Mouse (Mus musculus): ENCODE measurements around the gene Lrp8.

Gene Lrp8

DNA sequence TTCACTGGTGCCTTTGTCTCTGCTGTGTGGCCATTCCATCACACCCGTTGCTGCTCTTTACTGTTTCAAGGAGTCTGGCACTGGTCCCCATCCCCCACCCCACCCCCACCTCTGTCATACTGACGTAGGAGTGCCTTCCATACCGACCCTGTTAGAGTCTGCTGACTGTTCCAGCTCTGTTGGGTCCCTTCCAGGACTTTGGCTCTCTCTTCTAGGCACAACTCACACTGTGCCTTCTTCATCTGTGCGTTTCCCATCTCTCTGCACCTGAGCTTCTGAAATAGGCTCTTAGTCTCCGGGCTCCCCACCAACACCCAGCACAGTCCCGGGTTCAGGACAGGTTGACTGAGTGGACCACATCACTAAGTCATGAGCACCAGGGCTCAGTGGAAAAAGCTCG lies 44.7 kb downstream of the Lrp8 start:
- no peak for DNase-seq (ENCODE audit: low spot score)

- no peak for DNase-seq (ENCODE audit: low spot score)
These were observed 46.5 kb downstream of the Lrp8 start for GRCm38 (mm10) chr4:107848546-107848945.

- DNase-seq (ENCODE audit: low spot score): no peak
These were observed 47.6 kb downstream of the Lrp8 start for GRCm38 (mm10) chr4:107849621-107850020.

DNA sequence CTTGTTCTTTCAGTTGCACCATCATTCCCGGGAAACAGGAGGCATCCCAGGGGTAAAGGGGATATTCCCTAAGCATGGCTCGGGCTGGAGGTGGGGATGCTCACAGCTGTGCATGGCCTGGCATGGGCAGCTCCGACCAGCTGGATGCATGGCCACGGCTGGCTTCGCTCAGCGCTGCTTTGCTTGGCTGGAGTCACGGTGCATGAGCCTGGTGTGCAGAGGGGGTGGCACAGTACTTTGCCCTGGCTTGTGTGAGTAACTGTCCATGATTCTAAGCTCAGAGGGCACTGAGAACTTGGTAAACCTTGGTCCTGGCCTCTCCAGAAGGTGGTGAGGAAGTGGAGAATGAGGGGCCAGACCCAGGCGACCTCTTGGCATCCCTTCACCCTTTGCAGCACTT lies 48.0 kb downstream of the Lrp8 start:
- DNase-seq (ENCODE audit: low spot score): no peak

GRCm38 (mm10) chr4:107853333-107853732 lies 51.3 kb downstream of the Lrp8 start:
- no peak for DNase-seq (ENCODE audit: low spot score)

DNA sequence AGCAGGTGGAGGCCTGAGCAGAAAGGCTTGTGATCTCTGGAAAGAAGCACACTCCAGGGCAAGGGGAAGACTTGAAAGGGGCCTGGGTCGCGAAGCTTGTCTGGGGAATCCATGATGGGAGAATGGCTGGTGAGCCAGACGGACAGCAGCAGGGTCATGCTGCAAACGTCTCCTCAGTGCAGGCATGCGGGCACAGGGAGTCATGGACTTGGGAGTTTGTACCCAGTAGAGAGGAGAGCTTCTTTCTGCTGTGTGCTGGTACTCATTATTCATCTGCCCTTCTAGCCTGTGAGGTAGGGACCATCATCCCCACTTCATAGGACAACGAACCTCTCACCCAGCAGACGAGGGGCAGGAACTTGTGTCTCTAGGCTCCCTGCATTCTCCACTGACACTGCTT lies 51.8 kb downstream of the Lrp8 start:
- no peak for DNase-seq (ENCODE audit: low spot score)

DNA sequence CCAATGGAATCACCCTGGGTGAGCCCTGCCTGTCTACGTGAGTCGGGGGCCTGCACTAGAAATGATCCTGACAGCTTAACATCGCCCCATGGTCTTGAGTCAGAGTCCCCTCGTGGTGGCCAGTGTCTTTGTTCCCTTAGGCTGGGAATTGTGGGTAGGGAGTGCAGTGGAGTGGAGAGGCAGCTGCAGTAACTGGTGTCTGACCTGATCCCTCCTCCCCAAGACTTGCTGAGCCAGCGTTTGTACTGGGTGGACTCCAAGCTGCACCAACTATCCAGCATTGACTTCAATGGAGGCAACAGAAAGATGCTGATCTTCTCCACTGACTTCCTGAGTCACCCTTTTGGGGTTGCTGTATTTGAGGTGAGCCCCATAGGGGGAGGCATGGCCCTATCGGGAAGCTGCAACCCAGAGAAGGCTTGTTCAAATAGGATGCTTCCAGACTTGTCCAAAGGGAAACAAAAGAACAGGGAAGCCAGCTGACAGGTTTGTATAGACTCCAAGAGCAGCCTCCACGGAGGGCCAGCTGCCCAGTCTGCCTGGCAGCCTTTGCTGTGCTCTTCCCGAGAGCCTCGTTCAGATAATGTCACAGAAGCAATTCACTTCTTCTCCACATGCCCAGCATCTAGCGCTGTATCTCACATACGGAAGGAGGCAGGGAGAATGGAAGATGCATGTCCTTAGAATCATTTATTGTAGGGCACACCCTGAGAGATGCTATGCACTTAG lies 55.1 kb downstream of the Lrp8 start:
- no peak for DNase-seq (ENCODE audit: low spot score)

- no peak for DNase-seq (ENCODE audit: low spot score)
These were observed 56.9 kb downstream of the Lrp8 start for GRCm38 (mm10) chr4:107858995-107859394.

GRCm38 (mm10) chr4:107864866-107865265 lies 62.8 kb downstream of the Lrp8 start:
- DNase-seq (ENCODE audit: low spot score): no peak

- DNase-seq (ENCODE audit: low spot score): peak; percentile 94
These were observed 77.4 kb downstream of the Lrp8 start, which contains the start of gene Magoh for GRCm38 (mm10) chr4:107879254-107880050. Gene Magoh, plus strand, starts transcription at chr4:107879755.

DNA sequence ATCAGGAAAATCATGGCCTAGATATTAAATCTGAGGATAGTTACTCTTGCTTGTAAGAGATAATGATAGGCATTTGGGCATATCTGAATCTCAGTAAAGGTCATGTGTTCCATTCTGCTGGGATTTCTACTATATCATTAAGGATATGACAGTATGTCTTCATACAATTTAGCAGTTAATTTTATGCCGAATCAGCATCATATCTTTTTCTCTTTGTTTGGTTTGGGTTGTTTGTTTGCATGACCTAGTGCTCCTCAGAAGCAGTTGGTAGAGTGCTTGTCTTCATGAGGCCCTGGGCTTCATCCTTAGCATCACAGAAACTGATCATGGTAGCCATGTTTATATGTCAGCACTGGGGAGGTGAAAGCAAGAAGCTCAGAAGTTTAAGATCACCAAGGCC lies 79.6 kb downstream of the Lrp8 start:
- DNase-seq (ENCODE audit: low spot score): no peak

DNA sequence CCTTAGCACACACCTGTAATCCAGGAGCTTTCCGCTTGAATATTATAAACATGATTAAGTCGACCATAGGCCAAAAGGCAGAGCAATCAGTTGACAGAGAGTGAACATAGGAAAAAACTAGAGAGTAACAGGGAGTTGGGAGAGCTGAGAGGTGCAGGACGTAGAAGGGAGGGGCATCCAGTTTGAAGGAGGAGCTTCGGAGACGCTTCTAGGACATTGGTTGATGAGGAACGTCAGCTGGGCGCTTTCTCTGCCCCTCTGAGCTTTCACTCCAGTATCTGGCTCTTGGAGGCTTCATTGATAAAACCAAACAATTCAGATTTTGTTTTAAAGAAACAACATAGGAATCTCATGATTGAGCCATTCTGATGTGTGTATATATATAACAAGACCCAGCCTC lies 84.3 kb downstream of the Lrp8 start:
- DNase-seq (ENCODE audit: low spot score): no peak

DNA sequence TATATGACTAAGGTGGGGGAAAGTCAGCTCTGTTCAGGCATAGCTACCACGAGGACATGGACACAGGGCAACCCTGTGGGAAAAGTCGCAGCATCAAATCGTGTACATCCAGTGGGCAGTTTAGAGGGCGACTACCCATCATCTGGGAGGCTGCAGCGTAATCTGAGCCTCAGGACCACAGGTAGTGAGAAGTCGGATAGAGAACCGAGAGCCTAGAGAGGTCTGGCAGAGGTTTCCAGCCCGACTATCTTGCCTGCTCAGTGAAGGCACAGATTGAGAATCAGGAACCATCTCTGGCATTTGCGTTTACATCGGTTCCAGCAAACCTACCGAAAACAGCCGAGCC lies 87.3 kb downstream of the Lrp8 start:
- no peak for DNase-seq (ENCODE audit: low spot score)

DNA sequence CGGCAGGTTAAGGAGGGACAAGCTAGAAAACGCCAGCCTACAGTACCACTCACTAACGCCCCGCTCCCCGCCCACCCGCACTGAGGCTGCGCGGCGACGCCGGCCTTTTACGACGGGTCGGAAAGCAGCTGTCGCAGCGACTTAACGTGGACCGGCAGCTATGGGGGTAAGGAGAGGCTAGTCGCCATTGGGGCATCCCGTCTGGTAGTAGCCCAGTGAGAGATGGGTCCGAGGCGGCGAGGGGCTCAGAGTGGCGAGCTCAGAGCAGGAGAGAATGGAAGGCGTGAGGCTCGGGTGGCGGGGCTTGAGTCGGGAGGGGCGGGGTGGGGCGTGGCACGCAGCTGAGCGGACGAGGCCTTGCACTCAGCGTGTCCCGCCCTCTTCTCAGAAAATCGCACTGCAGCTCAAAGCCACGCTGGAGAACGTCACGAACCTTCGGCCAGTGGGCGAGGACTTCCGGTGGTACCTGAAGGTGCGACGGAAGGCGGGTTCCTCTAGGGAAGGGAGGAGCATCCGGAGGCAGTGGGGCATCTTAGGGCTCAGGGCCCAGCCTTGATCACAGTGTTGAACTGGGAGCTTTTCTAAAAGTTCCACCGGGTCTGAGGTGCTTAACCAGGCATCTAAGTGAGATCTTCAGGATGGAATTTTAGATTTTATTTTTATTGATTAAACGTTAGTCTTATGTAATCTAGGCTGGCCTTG lies 87.8 kb downstream of the Lrp8 start, which contains the start of gene 0610037L13Rik:
Gene 0610037L13Rik (plus strand): TSS at position 83 of the 702 bp plus-strand sequence.
- peak; percentile 88 for DNase-seq (ENCODE audit: low spot score)

- no peak for DNase-seq (ENCODE audit: low spot score)
These were observed 90.6 kb downstream of the Lrp8 start for GRCm38 (mm10) chr4:107892663-107893062.

- DNase-seq (ENCODE audit: low spot score): no peak
These were observed 97.3 kb downstream of the Lrp8 start for GRCm38 (mm10) chr4:107899211-107899927.

- no peak for DNase-seq (ENCODE audit: low spot score)
These were observed 98.1 kb downstream of the Lrp8 start for GRCm38 (mm10) chr4:107900206-107900605.

DNA sequence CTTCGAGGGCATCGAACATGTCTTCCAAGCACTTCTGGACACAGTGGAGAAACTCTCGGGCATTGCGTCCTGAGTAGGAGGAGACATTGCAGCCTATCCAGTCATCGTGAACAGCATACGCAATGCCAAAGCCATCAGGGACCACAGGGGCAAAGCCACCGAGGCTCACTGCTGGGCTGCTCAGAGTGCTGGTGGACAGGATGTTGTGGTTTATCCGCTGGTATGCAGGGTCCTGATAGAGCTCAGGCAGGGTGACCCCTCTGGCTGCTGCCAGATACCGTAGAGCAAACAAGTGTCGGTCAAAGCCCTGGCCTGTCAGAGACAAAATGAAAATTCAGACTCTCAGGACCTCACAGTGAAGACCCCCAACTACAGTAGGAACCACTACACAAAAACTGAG lies 102.2 kb downstream of the Lrp8 start:
- no peak for DNase-seq (ENCODE audit: low spot score)

- DNase-seq (ENCODE audit: low spot score): no peak
These were observed 104.5 kb downstream of the Lrp8 start for GRCm38 (mm10) chr4:107906561-107906960.

- no peak for DNase-seq (ENCODE audit: low spot score)
These were observed 108.0 kb downstream of the Lrp8 start for GRCm38 (mm10) chr4:107910020-107910419.

- DNase-seq (ENCODE audit: low spot score): no peak
These were observed 118.3 kb downstream of the Lrp8 start for GRCm38 (mm10) chr4:107920336-107920735.

DNA sequence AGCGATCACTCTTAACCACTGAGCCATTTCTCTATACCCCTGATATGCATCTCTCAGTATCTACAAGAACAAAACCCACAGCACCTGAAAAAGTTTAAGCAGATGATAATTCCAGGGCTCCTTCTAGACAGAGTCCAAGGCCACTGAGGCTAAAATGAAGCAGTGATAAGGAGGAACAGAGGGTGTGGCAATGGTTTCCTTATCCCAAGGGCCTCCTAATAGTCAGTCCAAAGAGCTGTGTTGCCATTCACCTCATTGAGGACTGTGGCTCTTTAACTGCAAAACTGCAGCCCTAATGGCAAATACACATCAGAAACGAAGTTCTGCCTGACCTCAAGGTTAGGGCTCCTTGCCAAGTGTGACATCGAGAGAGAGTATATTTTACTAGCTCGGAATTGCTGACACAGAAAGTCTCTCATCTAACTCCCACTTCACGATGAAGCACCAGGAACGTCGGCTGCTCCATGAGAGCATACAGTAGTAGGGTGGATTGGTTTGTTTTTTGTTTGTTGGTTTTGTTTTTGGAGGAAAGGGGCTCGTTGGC lies 119.2 kb downstream of the Lrp8 start:
- DNase-seq (ENCODE audit: low spot score): peak; percentile 37
